Mouse (Mus musculus) left cerebral cortex, postnatal 10 days (tissue): ENCODE results near the gene Pkmyt1. TPM values are rescaled to one million over a fixed set of nuclear protein-coding genes. Genes with fewer than 3 reads are reported as not detected.
A peak's percentile ranks its signal among the peaks of the same experiment; 100 is the strongest.

ENCODE experiments used
- DNase-seq, 2 experiments: peaks; one replicate each; pipeline ENCODE4 v3.0.0; 2021 to 2022; ENCODE audit warnings: low spot score in 2 of 2, mixed read lengths in 1 of 2; ENCODE audit errors: extremely low spot score in 1 of 2
- intact Hi-C: fragments of 180-260 bp; cut with DNase I; formaldehyde crosslinking; loops from one replicate; pipeline ENCODE4 v1.15.1; 2025
- total RNA-seq, 2 experiments: library from RNA; stranded (reverse); gene quantifications; 2 replicates each; pipeline ENCODE4 v1.2.3; 2021

Gene Pkmyt1
- total RNA-seq, 2 experiments from 2014 or later = 6.5 to 7.2 TPM

DNA sequence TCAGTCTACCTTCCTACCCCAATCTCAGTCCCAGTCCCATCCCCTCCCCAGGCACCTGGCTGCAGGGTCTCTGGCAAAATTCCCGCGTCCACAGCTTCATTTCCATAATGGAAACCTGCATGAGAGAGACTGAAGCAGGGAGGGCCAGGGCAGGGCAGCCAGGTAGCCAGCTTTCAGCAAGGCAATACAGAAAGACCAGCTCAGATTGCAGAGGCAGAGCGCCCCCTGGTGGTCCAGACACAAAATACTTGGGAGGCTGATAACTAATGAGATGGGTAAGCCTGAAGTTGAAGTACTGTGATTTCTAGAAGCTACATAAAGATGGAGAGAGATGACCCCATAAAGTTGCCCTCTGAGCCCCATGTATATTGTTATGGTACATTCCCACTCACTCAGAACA lies 19.9 kb upstream of the Pkmyt1 start:
- intact Hi-C loops = loop anchor here (5.0 to 10.0 kb wide), 2 partner anchors 134 to 511 kb away; partner anchors contain the start of gene Zfp40
- peak; percentile 47 to 82 for DNase-seq

- intact Hi-C loops = no loop called here
- no peak for DNase-seq
Observed at GRCm38 (mm10) chr17:23717003-23717402, 9.1 kb upstream of the Pkmyt1 start.

- intact Hi-C loops = no loop called here
Observed at GRCm38 (mm10) chr17:23719455-23719854, 6.7 kb upstream of the Pkmyt1 start.

GRCm38 (mm10) chr17:23721886-23722285 lies 4.2 kb upstream of the Pkmyt1 start:
- DNase-seq = no peak
- intact Hi-C loops = no loop called here

More at GRCm38 (mm10) chr17:23719455-23719854, 6.7 kb upstream of the Pkmyt1 start:
- DNase-seq = no peak

- intact Hi-C loops = no loop called here
- no peak for DNase-seq
Observed at GRCm38 (mm10) chr17:23722376-23723125, 3.6 kb upstream of the Pkmyt1 start, which contains the start of gene 1520401A03Rik. Gene 1520401A03Rik, minus strand, starts transcription at chr17:23722783.

DNA sequence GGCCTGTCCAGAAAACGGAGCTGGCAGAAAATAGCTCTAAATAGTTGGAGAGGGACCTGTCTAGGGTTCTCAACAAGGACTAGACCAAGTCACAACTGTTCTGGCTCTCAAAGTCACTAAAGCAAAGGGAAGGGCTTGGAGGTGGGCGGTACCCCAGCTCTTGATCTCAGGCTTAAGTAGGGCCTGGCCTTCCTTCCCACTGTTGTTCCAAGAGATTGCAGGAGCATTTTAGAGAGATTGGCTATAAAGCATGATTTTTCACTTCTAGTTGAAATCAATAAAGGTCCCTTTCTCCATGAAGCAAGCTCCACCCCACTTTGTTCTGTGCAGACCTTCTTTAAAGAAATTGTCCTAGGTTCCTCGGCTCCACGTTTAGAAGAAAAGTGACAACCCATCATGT lies 659 bp upstream of the Pkmyt1 start:
- intact Hi-C loops = no loop called here
- no peak for DNase-seq

DNA sequence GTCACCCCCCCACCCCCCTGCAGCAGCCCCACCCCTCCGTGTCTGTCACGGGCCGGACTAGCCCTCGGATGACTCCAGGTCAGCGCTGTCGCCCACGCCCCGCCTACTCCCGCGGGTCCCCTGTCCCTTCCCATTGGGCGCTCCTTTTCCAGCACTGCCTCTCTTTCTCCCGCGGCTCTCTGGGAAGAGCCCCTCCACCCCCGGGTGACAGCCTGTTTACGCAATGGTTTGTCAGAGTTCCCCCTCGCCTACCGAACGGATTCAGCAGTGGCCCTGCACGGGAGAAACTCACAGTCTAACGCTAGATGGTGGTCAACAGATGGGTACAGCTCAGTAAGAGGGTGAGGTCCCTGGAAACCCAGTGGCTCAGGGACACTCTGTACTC lies 614 bp downstream of the Pkmyt1 start:
- intact Hi-C loops = no loop called here
- DNase-seq = peak; percentile 59 to 91

DNA sequence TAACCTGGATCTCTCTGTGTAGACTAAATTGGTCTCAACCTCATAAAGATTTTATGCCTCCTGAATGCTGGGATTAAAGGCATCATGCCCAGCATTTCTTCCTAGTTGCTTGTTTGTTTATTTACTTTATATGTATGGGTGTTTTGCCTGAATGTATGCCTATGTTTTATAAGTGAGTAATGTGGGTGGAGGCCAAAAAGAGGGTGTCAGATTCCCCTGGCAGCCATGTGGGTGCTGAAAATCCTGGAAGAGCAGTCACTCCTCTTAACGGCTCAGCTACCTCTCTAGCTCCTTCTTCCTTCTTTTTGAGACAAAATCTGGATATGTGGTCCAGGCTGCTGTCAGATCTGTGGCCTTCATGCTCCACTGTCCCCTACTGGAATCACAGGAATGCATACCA lies 4.3 kb downstream of the Pkmyt1 start:
- intact Hi-C loops = no loop called here
- DNase-seq = no peak

DNA sequence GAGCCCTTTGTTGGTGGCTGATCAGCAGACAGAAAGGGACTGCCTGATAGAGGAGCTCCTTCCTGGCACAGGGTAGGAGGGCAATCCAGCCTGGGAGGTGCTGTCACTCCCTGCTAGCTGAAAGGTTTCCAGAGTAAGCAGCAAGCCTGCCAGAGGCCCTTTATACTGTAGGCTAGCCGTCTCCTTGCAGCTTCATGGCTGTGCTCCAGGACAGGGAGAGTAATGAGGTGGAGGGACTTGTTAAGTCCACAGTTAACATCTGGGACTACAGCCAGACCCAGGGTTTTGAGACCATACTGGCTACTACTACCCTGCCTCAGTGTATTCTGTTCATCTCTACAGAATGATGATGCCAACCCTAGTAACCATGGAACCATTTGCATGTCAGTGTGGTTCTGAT lies 8.2 kb downstream of the Pkmyt1 start:
- intact Hi-C loops = no loop called here
- DNase-seq = no peak

GRCm38 (mm10) chr17:23737493-23738445 lies 11.6 kb downstream of the Pkmyt1 start:
- no peak for DNase-seq
- intact Hi-C loops = no loop called here

DNA sequence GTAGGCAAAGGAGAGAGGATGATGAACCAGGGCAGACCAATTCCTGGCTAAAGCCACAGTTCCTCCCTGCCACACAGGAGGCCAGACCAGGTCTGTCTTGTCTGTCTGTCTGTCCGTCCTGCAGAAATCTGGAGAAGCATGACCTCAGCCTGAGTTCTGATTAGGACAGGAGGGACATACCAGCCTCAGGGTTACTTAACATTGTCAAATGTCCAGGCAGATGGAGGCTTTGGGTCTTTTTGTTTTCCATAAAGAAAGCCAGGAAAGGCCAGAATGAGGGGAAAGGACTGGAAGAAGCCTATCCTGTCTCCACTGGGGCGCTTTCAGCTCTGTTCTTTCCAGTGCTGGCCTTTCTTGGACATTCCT lies 12.7 kb downstream of the Pkmyt1 start:
- no peak for DNase-seq
- intact Hi-C loops = no loop called here

GRCm38 (mm10) chr17:23739202-23740135 lies 13.3 kb downstream of the Pkmyt1 start:
- peak in 1 of 2 experiments; percentile 59 for DNase-seq
- intact Hi-C loops = no loop called here

- intact Hi-C loops = no loop called here
- DNase-seq = peak; percentile 91 to 95
Observed at GRCm38 (mm10) chr17:23740136-23740584, 14.0 kb downstream of the Pkmyt1 start.

DNA sequence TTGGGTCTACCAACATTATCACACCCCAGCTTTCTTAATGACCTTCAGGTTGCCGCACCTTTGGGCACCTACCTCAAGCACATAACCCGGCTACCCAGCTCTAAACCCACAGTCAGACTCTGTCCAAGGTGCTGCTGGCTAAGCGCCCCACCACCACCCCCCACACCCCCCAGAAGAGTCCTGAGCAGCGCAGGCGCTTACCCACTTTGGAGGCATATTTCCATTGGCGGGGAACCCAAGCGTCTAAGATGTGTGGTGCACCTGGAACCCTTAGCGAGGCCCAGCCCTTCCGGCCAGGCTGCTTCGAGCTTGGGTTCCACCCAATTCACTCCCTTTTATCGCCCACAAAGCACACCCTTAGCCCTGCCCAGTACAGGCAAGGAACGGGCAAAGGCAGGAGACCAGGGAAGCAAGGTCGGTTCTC lies 14.5 kb downstream of the Pkmyt1 start, which contains the start of gene Paqr4:
Paqr4 (minus strand) TSS at position 270 of the 424 bp plus-strand sequence.
- intact Hi-C loops = no loop called here
- DNase-seq = no peak

- intact Hi-C loops = no loop called here
- DNase-seq = no peak
Observed at GRCm38 (mm10) chr17:23741359-23742209, 15.4 kb downstream of the Pkmyt1 start.

GRCm38 (mm10) chr17:23742210-23742793 lies 16.2 kb downstream of the Pkmyt1 start:
- intact Hi-C loops = no loop called here
- DNase-seq = no peak

GRCm38 (mm10) chr17:23742941-23743340 lies 16.8 kb downstream of the Pkmyt1 start:
- DNase-seq = no peak
- intact Hi-C loops = no loop called here
